Mouse (Mus musculus) liver, embryonic 16.5 days (tissue): ENCODE results near the gene Asl. TPM values are rescaled to one million over a fixed set of nuclear protein-coding genes. Genes with fewer than 3 reads are reported as not detected.

Experiments used
- ATAC-seq: fragments of 200-750 bp; cut with Nextera tagmentation; 2 replicates; pipeline ENCODE4 v1.8.0; 2017; ENCODE audit warnings: low read depth, mild to moderate bottlenecking, moderate number of reproducible peaks, moderate library complexity
- H3K27ac ChIP-seq: fragments of 300-500 bp; sonication (generic); 2 replicates; pipeline ENCODE4 v1.5.1; 2014; ENCODE audit warnings: mild to moderate bottlenecking, low read length
- H3K27me3 ChIP-seq: fragments of 300-500 bp; sonication (generic); 2 replicates; pipeline ENCODE4 v1.6.1; 2014; ENCODE audit warnings: low read depth, low read length, mixed read lengths; ENCODE audit not compliant: control insufficient read depth, insufficient read depth
- H3K36me3 ChIP-seq: fragments of 300-500 bp; sonication (generic); 2 replicates; pipeline ENCODE4 v1.6.1; 2014; ENCODE audit warnings: mild to moderate bottlenecking; ENCODE audit not compliant: control insufficient read depth, insufficient read depth
- H3K4me1 ChIP-seq: fragments of 300-500 bp; sonication (generic); 2 replicates; pipeline ENCODE4 v1.6.1; 2014; ENCODE audit warnings: low read depth, low read length, mixed read lengths; ENCODE audit not compliant: control insufficient read depth
- H3K4me2 ChIP-seq: fragments of 300-500 bp; sonication (generic); 2 replicates; pipeline ENCODE4 v1.6.1; 2014; ENCODE audit warnings: low read depth, low read length, mixed read lengths
- H3K4me3 ChIP-seq: fragments of 300-500 bp; sonication (generic); 2 replicates; pipeline ENCODE4 v1.5.1; 2014; ENCODE audit warnings: low read depth, mild to moderate bottlenecking, low read length
- H3K9ac ChIP-seq: fragments of 300-500 bp; sonication (generic); 2 replicates; pipeline ENCODE4 v1.6.1; 2014; ENCODE audit warnings: low read depth, low read length
- H3K9me3 ChIP-seq: fragments of 300-500 bp; sonication (generic); replicated peaks from 2 replicates; pipeline ENCODE4 v1.6.1; 2016; ENCODE audit warnings: low read length; ENCODE audit not compliant: control insufficient read depth
- WGBS: fragments of 180-500 bp; shearing (Covaris S2); extraction: QIAGEN DNeasy Blood & Tissue Kit; methylation state at CpG from one replicate; pipeline ENCODE4 v1.1.7; 2014; ENCODE audit not compliant: insufficient replicate concordance; 5-methylcytosine and 5-hydroxymethylcytosine counted together
- polyA plus RNA-seq: library from polyadenylated mRNA; unstranded; fragments of >200 nt; fragmentation: Nextera tagmentation; extraction: Ambion mirVana; gene quantifications from 2 replicates; pipeline ENCODE4 v1.2.1, GENCODE M21; 2015

Gene Asl
- polyA plus RNA-seq, 1 experiment from 2014 or later, result 65.8 TPM

GRCm38 (mm10) chr5:130008034-130008590 lies 20.9 kb downstream of the Asl start:
- 65% methylated on average over 6 of the region's 6 CpGs for WGBS

GRCm38 (mm10) chr5:130007344-130007743 lies 21.7 kb downstream of the Asl start:
- WGBS, result 46% methylated on average over 1 of the region's 1 CpGs
- H3K36me3 ChIP-seq, result peaks cover 12% of the 10 kb centered on the region
- H3K4me2 ChIP-seq, result no peak overlapping the region
- no peak overlapping the region for H3K27ac ChIP-seq
- H3K4me1 ChIP-seq, result peaks cover 8% of the 10 kb centered on the region
- ATAC-seq, result no peak
- no peak overlapping the region for H3K9ac ChIP-seq
- no peaks in the 10 kb centered on the region for H3K27me3 ChIP-seq
- no peak overlapping the region for H3K4me3 ChIP-seq
- peaks cover 8% of the 10 kb centered on the region for H3K9me3 ChIP-seq

More at GRCm38 (mm10) chr5:130008034-130008590, 20.9 kb downstream of the Asl start:
- Histone ChIP-seq H3K9ac (no peak overlapping the region), H3K36me3 (peaks cover 12% of the 10 kb centered on the region), H3K27ac (no peak overlapping the region), H3K4me2 (no peak overlapping the region), H3K9me3 (peaks cover 8% of the 10 kb centered on the region), H3K27me3 (no peaks in the 10 kb centered on the region), H3K4me3 (no peak overlapping the region), H3K4me1 (peaks cover 3% of the 10 kb centered on the region)
- no peak for ATAC-seq

- 0 out of 2 replicates have a peak overlapping the region, but pooled peaks have one; percentile 37 for H3K27ac ChIP-seq
- H3K27me3 ChIP-seq, result no peaks in the 10 kb centered on the region
- 34% methylated on average over 7 of the region's 7 CpGs for WGBS
- peaks cover 20% of the 10 kb centered on the region for H3K4me1 ChIP-seq
- ATAC-seq, result no peak
- no peaks in the 10 kb centered on the region for H3K9me3 ChIP-seq
- H3K4me3 ChIP-seq, result peak overlapping the region; percentile 73
- H3K36me3 ChIP-seq, result no peaks in the 10 kb centered on the region
- H3K9ac ChIP-seq, result peak overlapping the region; percentile 77
- peak overlapping the region; percentile 77 for H3K4me2 ChIP-seq
These were observed 25.8 kb downstream of the Asl start for GRCm38 (mm10) chr5:130003229-130003628.

GRCm38 (mm10) chr5:130002301-130003146 lies 26.5 kb downstream of the Asl start, which contains the start of gene Gusb:
Gene Gusb, minus strand, starts transcription at chr5:130003049.
- Histone ChIP-seq H3K4me1 (peaks cover 25% of the 10 kb centered on the region), H3K27ac (peak within 1 kb of the TSS; percentile 60), H3K36me3 (no peaks in the 10 kb centered on the region), H3K4me2 (peak within 1 kb of the TSS; percentile 77), H3K4me3 (peak within 1 kb of the TSS; percentile 73), H3K9ac (peak within 1 kb of the TSS; percentile 77), H3K9me3 (no peaks in the 10 kb centered on the region), H3K27me3 (no peaks in the 10 kb centered on the region)
- peak; percentile 80 for ATAC-seq
- under 1% methylated on average over 39 of the region's 39 CpGs for WGBS

GRCm38 (mm10) chr5:130001356-130001987 lies 27.6 kb downstream of the Asl start:
- H3K9ac ChIP-seq, result peak overlapping the region; percentile 77
- H3K27me3 ChIP-seq, result no peaks in the 10 kb centered on the region
- H3K4me3 ChIP-seq, result peak overlapping the region; percentile 73
- H3K9me3 ChIP-seq, result no peaks in the 10 kb centered on the region
- H3K36me3 ChIP-seq, result no peaks in the 10 kb centered on the region
- peaks cover 25% of the 10 kb centered on the region for H3K4me1 ChIP-seq
- H3K27ac ChIP-seq, result peak overlapping the region; percentile 53
- 16% methylated on average over 5 of the region's 5 CpGs for WGBS
- peak overlapping the region; percentile 77 for H3K4me2 ChIP-seq
- no peak for ATAC-seq

GRCm38 (mm10) chr5:130000735-130001134 lies 28.3 kb downstream of the Asl start:
- H3K4me1 ChIP-seq, result peaks cover 25% of the 10 kb centered on the region
- H3K27me3 ChIP-seq, result no peaks in the 10 kb centered on the region
- no peak overlapping the region; the same call in 1 of the 2 replicates for H3K4me2 ChIP-seq
- H3K9ac ChIP-seq, result no peak overlapping the region
- H3K9me3 ChIP-seq, result no peaks in the 10 kb centered on the region
- ATAC-seq, result 0 out of 2 replicates have a peak, but pooled peaks have one; percentile 9
- no peak overlapping the region for H3K4me3 ChIP-seq
- H3K36me3 ChIP-seq, result no peaks in the 10 kb centered on the region
- peak overlapping the region; percentile 53 for H3K27ac ChIP-seq
- 75% methylated on average over 12 of the region's 12 CpGs for WGBS

GRCm38 (mm10) chr5:129999097-129999496 lies 29.9 kb downstream of the Asl start:
- Histone ChIP-seq H3K27me3 (no peaks in the 10 kb centered on the region), H3K27ac (no peak overlapping the region), H3K4me3 (no peak overlapping the region), H3K4me1 (peaks cover 25% of the 10 kb centered on the region), H3K36me3 (no peaks in the 10 kb centered on the region), H3K4me2 (no peak overlapping the region), H3K9ac (no peak overlapping the region), H3K9me3 (no peaks in the 10 kb centered on the region)
- ATAC-seq, result no peak
- WGBS, result 40% methylated on average over 4 of the region's 4 CpGs

- Histone ChIP-seq H3K9me3 (no peaks in the 10 kb centered on the region), H3K4me3 (no peak overlapping the region), H3K4me1 (peaks cover 25% of the 10 kb centered on the region), H3K4me2 (no peak overlapping the region), H3K9ac (no peak overlapping the region), H3K36me3 (no peaks in the 10 kb centered on the region), H3K27ac (no peak overlapping the region), H3K27me3 (no peaks in the 10 kb centered on the region)
- WGBS, result 66% methylated on average over 19 of the region's 19 CpGs
- ATAC-seq, result no peak
These were observed 31.3 kb downstream of the Asl start for GRCm38 (mm10) chr5:129997700-129998099.
